Mouse (Mus musculus) adrenal gland, adult 18-20 months (tissue): Measurements from ENCODE around the gene Vmn1r3. TPM values are rescaled to one million over a fixed set of nuclear protein-coding genes. Genes with fewer than 3 reads are reported as not detected.
"Not testable (repeated sequence)": the region's sequence is repeated elsewhere in the genome, so short reads cannot be mapped to it uniquely, and the experiment has no call there.

ENCODE experiments used
- DNase-seq, 2 experiments: peaks; one replicate each; pipeline ENCODE4 v3.0.0; 2021 to 2022; ENCODE audit warnings: low spot score in 2 of 2
- total RNA-seq, 2 experiments: library from RNA; stranded (reverse); gene quantifications; 1 replicate in 1 of 2; 2 replicates in 1 of 2; pipeline ENCODE4 v1.2.3; 2021

Gene Vmn1r3
- total RNA-seq, 2 experiments from 2014 or later, result not detected

DNA sequence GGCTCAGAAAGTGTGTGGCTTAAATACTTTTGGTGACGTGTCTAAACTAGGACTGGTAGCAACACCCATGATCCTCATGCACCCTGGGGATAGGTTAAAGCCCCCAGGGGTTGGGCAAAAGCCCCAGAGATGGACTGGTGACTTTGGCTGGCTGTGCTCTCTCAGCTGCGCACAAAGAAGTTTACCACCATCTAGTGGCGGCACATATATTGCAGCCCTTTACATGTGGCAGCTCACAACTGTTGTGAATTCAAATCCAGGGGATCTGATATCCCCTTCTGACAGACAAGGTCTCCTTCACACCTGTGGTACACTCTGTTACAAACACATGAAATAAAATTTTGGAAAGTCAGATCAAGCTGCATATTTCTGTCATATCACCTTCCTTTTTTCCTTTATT, 37.2 kb downstream of the Vmn1r3 start:
- DNase-seq, result not testable (repeated sequence)

Other genes with a start within 250 kb of the Vmn1r3 start
- gene Vmn1r2, start 18.0 kb downstream of the Vmn1r3 start, total RNA-seq, result not detected